In genomic region chr16:91762476-91762875, GRCm38 (mm10) we compare ENCODE assay signal across 21 mouse cellular contexts. TPM values are rescaled to one million over a fixed set of nuclear protein-coding genes. Genes with fewer than 3 reads are reported as not detected.
DNase-seq lines count a peak whose midpoint lies in the region; ATAC-seq and TF ChIP-seq lines count a peak whose summit lies in the region.
"Had no signal": no experiment of that assay in that cellular context is flagged by ENCODE, and none has a peak within 500 bp of the region (broad histone marks: within the 10 kb centered on the region; RNA-seq: fewer than 3 reads in every experiment).

No protein-coding gene starts in this region.

- CTCF ChIA-PET in Patski (lab: Charles Lee), result interaction anchor here (1.1 to 1.6 kb wide), 2 partner anchors 21 to 22 kb away, joined by 3 read pairs; no protein-coding TSS in a partner anchor

- H3K4me2 ChIP-seq in hindbrain, embryonic 12.5 days (replicated peaks), result no peak overlapping the region
- no peak overlapping the region for H3K4me2 ChIP-seq in liver, postnatal 0 days (ENCODE audit: low read depth, low read length)
- no peak overlapping the region for H3K4me2 ChIP-seq in liver, embryonic 11.5 days
- H3K4me2 ChIP-seq: embryonic facial prominence, embryonic 13.5 days; forebrain, embryonic 12.5 days; heart, embryonic 12.5 days; hindbrain, embryonic 14.5 days; midbrain, embryonic 12.5 days had no signal

- no peak for TF ChIP-seq EP300 in liver, postnatal 0 days (IDR thresholded peaks at IDR 0.05; ENCODE audit: low read depth)

- DNase-seq in hindbrain, embryonic 10.5 days (ENCODE audit: low spot score), result no peak
- no peak for DNase-seq in liver, postnatal 0 days
- DNase-seq in liver, embryonic 11.5 days (ENCODE audit: low spot score), result no peak
- DNase-seq in MN1 (ENCODE audit: low spot score), result peak; percentile 13
- DNase-seq in Patski (ENCODE audit: low read depth, low spot score), result peak; percentile 50
- DNase-seq in heart, postnatal 14 days, result no peak
- DNase-seq: adrenal gland, postnatal 25 days; gastrocnemius, postnatal 10 days; heart, adult 18-20 months; heart, postnatal 10 days; kidney, adult 8-10 months; right cerebral cortex, postnatal 14 days; spleen, adult 18-20 months had no signal

- in situ Hi-C loops in Patski (cut with MboI; ENCODE audit: low pct_unique_long_range_greater_than_20kb), result no loop called here

- H3K4me3 ChIP-seq in hindbrain, embryonic 12.5 days, result no peak overlapping the region
- H3K4me3 ChIP-seq in hindbrain, embryonic 10.5 days, result no peak overlapping the region
- no peak overlapping the region for H3K4me3 ChIP-seq in liver, postnatal 0 days (ENCODE audit: low read depth, low read length)
- H3K4me3 ChIP-seq in liver, embryonic 11.5 days (ENCODE audit: low read depth, low read length), result no peak overlapping the region
- H3K4me3 ChIP-seq: embryonic facial prominence, embryonic 13.5 days; erythroblast, embryonic 14.5 days; forebrain, embryonic 12.5 days; heart, embryonic 12.5 days; midbrain, embryonic 12.5 days had no signal

- H3K36me3 ChIP-seq in hindbrain, embryonic 12.5 days, result peaks cover 4% of the 10 kb centered on the region; the same call in 1 of the 2 replicates
- peaks cover 11% of the 10 kb centered on the region for H3K36me3 ChIP-seq in hindbrain, embryonic 10.5 days
- no peaks in the 10 kb centered on the region for H3K36me3 ChIP-seq in liver, postnatal 0 days (replicated peaks; ENCODE audit: insufficient read depth, low read length)
- no peaks in the 10 kb centered on the region for H3K36me3 ChIP-seq in liver, embryonic 11.5 days (ENCODE audit: control insufficient read depth, insufficient read depth, low read length)
- H3K36me3 ChIP-seq: forebrain, embryonic 12.5 days; heart, embryonic 12.5 days; midbrain, embryonic 12.5 days had no signal

- POLR2A ChIA-PET in Patski (lab: Charles Lee), result no interaction called here

- no peaks in the 10 kb centered on the region for H3K27me3 ChIP-seq in hindbrain, embryonic 12.5 days
- H3K27me3 ChIP-seq in hindbrain, embryonic 10.5 days (ENCODE audit: insufficient read depth, poor library complexity, severe bottlenecking), result no peaks in the 10 kb centered on the region
- H3K27me3 ChIP-seq in liver, postnatal 0 days (ENCODE audit: insufficient read depth, low read length), result no peaks in the 10 kb centered on the region
- H3K27me3 ChIP-seq in liver, embryonic 11.5 days (replicated peaks; ENCODE audit: control insufficient read depth, insufficient read depth, low read length), result no peaks in the 10 kb centered on the region
- no peaks in the 10 kb centered on the region for H3K27me3 ChIP-seq in Patski
- H3K27me3 ChIP-seq: embryonic facial prominence, embryonic 13.5 days; forebrain, embryonic 12.5 days; heart, embryonic 12.5 days; midbrain, embryonic 12.5 days had no signal

- H3K9ac ChIP-seq in hindbrain, embryonic 12.5 days, result no peak overlapping the region
- no peak overlapping the region for H3K9ac ChIP-seq in liver, postnatal 0 days (replicated peaks)
- no peak overlapping the region for H3K9ac ChIP-seq in liver, embryonic 11.5 days (ENCODE audit: low read depth, low read length)
- H3K9ac ChIP-seq: embryonic facial prominence, embryonic 13.5 days; forebrain, embryonic 12.5 days; heart, embryonic 12.5 days; hindbrain, embryonic 14.5 days; midbrain, embryonic 12.5 days had no signal

- WGBS in hindbrain, embryonic 12.5 days, result 76% methylated on average over 7 of the region's 7 CpGs
- WGBS in hindbrain, embryonic 10.5 days, result 81% methylated on average over 7 of the region's 7 CpGs
- 68% methylated on average over 7 of the region's 7 CpGs for whole genome bisulfite sequencing in liver, postnatal 0 days (ENCODE audit: insufficient replicate concordance)
- 78% methylated on average over 7 of the region's 7 CpGs for WGBS in liver, embryonic 11.5 days

- 0 out of 2 replicates have a peak overlapping the region, but pooled peaks have one; percentile 0 for H3K27ac ChIP-seq in hindbrain, embryonic 12.5 days
- no peak overlapping the region for H3K27ac ChIP-seq in hindbrain, embryonic 10.5 days
- peak overlapping the region; percentile 67 for H3K27ac ChIP-seq in liver, postnatal 0 days (ENCODE audit: low read depth)
- H3K27ac ChIP-seq in liver, embryonic 11.5 days (ENCODE audit: low read depth, low read length), result no peak overlapping the region
- H3K27ac ChIP-seq: embryonic facial prominence, embryonic 13.5 days; forebrain, embryonic 12.5 days; hindbrain, embryonic 14.5 days; midbrain, embryonic 12.5 days had no signal

- intact Hi-C loops in heart, postnatal 14 days (cut with DNase I), result no loop called here

- H3K9me3 ChIP-seq in hindbrain, embryonic 12.5 days (replicated peaks), result no peaks in the 10 kb centered on the region
- H3K9me3 ChIP-seq in hindbrain, embryonic 10.5 days, result no peaks in the 10 kb centered on the region
- no peaks in the 10 kb centered on the region for H3K9me3 ChIP-seq in liver, postnatal 0 days (ENCODE audit: low read length)
- H3K9me3 ChIP-seq in liver, embryonic 11.5 days (ENCODE audit: control insufficient read depth, low read length), result no peaks in the 10 kb centered on the region
- H3K9me3 ChIP-seq: embryonic facial prominence, embryonic 13.5 days; forebrain, embryonic 12.5 days; heart, embryonic 12.5 days; midbrain, embryonic 12.5 days had no signal

- H3K4me1 ChIP-seq in hindbrain, embryonic 12.5 days, result peaks cover 61% of the 10 kb centered on the region
- peaks cover 59% of the 10 kb centered on the region for H3K4me1 ChIP-seq in hindbrain, embryonic 10.5 days (replicated peaks)
- peaks cover 11% of the 10 kb centered on the region for H3K4me1 ChIP-seq in liver, postnatal 0 days (ENCODE audit: insufficient read depth)
- H3K4me1 ChIP-seq in liver, embryonic 11.5 days (replicated peaks; ENCODE audit: control insufficient read depth, insufficient read depth, low read length), result peaks cover 9% of the 10 kb centered on the region; the same call in 1 of the 2 replicates

- no peak for ATAC-seq in hindbrain, embryonic 12.5 days (ENCODE audit: low FRiP score)
- peak; percentile 68 for ATAC-seq in liver, postnatal 0 days
- ATAC-seq in liver, embryonic 11.5 days (replicated peaks; ENCODE audit: low FRiP score), result no peak
- ATAC-seq in Patski, result peak; percentile 57
- ATAC-seq: lung, postnatal 0 days had no signal

- TF ChIP-seq CTCF in liver, postnatal 0 days (IDR thresholded peaks at IDR 0.05; ENCODE audit: low read depth), result no peak
- TF ChIP-seq CTCF in Patski (IDR thresholded peaks at IDR 0.05), result no peak

RNA-seq across cellular contexts. Expression of gene Itsn1, which starts 33.4 kb away (rescaled TPM):
- 79.2 and 83.0 TPM in 2 replicates for polyA plus RNA-seq in hindbrain, embryonic 12.5 days (2016; fragmentation: Nextera tagmentation; extraction: Ambion mirVana)
- 50.7 and 55.5 TPM in 2 replicates for polyA plus RNA-seq in hindbrain, embryonic 10.5 days (2016; fragmentation: Nextera tagmentation; extraction: Ambion mirVana)
- polyA plus RNA-seq in liver, postnatal 0 days (2015; fragmentation: Nextera tagmentation; extraction: Ambion mirVana), result 17.5 and 19.7 TPM in 2 replicates
- 24.0 and 24.5 TPM in 2 replicates for polyA plus RNA-seq in liver, embryonic 11.5 days (2014; fragmentation: Nextera tagmentation; extraction: Ambion mirVana)
- 36.0 TPM for polyA plus RNA-seq in Patski (2021)
- 10 to 100 TPM; 40.5 to 53.6 TPM for total RNA-seq in heart, postnatal 14 days (2021)

RNA-seq across cellular contexts. Expression of gene Cryzl1, which starts 33.7 kb away (rescaled TPM):
- 81.1 and 83.4 TPM in 2 replicates for polyA plus RNA-seq in hindbrain, embryonic 12.5 days (2016; fragmentation: Nextera tagmentation; extraction: Ambion mirVana)
- 65.1 and 71.6 TPM in 2 replicates for polyA plus RNA-seq in hindbrain, embryonic 10.5 days (2016; fragmentation: Nextera tagmentation; extraction: Ambion mirVana)
- polyA plus RNA-seq in liver, postnatal 0 days (2015; fragmentation: Nextera tagmentation; extraction: Ambion mirVana), result 27.3 and 27.4 TPM in 2 replicates
- polyA plus RNA-seq in liver, embryonic 11.5 days (2014; fragmentation: Nextera tagmentation; extraction: Ambion mirVana), result 56.4 and 57.7 TPM in 2 replicates
- polyA plus RNA-seq in Patski (2021), result 82.3 TPM
- 10 to 100 TPM; 23.6 to 26.4 TPM for total RNA-seq in heart, postnatal 14 days (2021)

Comparison
In these comparisons a context has a peak if more than half of its experiments do, and no peak if none do; other contexts are left out.
1. ATAC-seq: peak in liver, postnatal 0 days (single experiment) and Patski (single experiment); none in hindbrain, embryonic 12.5 days (single experiment) and liver, embryonic 11.5 days (single experiment).
2. H3K27ac ChIP-seq: peak in hindbrain, embryonic 12.5 days (single experiment) and liver, postnatal 0 days (single experiment); none in hindbrain, embryonic 10.5 days (single experiment) and liver, embryonic 11.5 days (single experiment).
3. DNase-seq: peak in MN1 (single experiment) and Patski (single experiment); none in hindbrain, embryonic 10.5 days (single experiment), liver, postnatal 0 days (single experiment), liver, embryonic 11.5 days (single experiment) and heart, postnatal 14 days (0 of 2).